Mouse (Mus musculus): ENCODE results near the gene Helz. TPM values are rescaled to one million over a fixed set of nuclear protein-coding genes. Genes with fewer than 3 reads are reported as not detected.

Gene Helz
- polyA plus RNA-seq, 1 experiment: 75.2 TPM

GRCm38 (mm10) chr11:107613906-107614305, 66.2 kb downstream of the Helz start:
- TF ChIP-seq POLR2A (IDR thresholded peaks at IDR 0.05; ENCODE audit: insufficient read depth, low read length): no peak
- Histone ChIP-seq H3K9me3 (replicated peaks; ENCODE audit: control insufficient read depth, insufficient read depth, low read length, poor library complexity, severe bottlenecking) (no peaks in the 10 kb centered on the region), H3K4me1 (ENCODE audit: control insufficient read depth, insufficient read depth, low read length) (no peaks in the 10 kb centered on the region), H3K4me3 (ENCODE audit: low read depth, low read length) (no peak overlapping the region), H3K9ac (ENCODE audit: low read depth, poor library complexity, severe bottlenecking) (no peak overlapping the region), H3K27me3 (ENCODE audit: control insufficient read depth, insufficient read depth, low read length, poor library complexity, severe bottlenecking) (no peaks in the 10 kb centered on the region), H3K36me3 (ENCODE audit: control insufficient read depth, insufficient read depth, low read length, poor library complexity, severe bottlenecking) (peaks cover 24% of the 10 kb centered on the region), H3K27ac (ENCODE audit: insufficient read depth, low read length) (no peak overlapping the region)

- Histone ChIP-seq H3K9ac (ENCODE audit: low read depth, poor library complexity, severe bottlenecking) (no peak overlapping the region), H3K4me3 (ENCODE audit: low read depth, low read length) (no peak overlapping the region), H3K36me3 (ENCODE audit: control insufficient read depth, insufficient read depth, low read length, poor library complexity, severe bottlenecking) (peaks cover 42% of the 10 kb centered on the region), H3K4me1 (ENCODE audit: control insufficient read depth, insufficient read depth, low read length) (no peaks in the 10 kb centered on the region), H3K27ac (ENCODE audit: insufficient read depth, low read length) (no peak overlapping the region), H3K9me3 (replicated peaks; ENCODE audit: control insufficient read depth, insufficient read depth, low read length, poor library complexity, severe bottlenecking) (no peaks in the 10 kb centered on the region), H3K27me3 (ENCODE audit: control insufficient read depth, insufficient read depth, low read length, poor library complexity, severe bottlenecking) (no peaks in the 10 kb centered on the region)
- TF ChIP-seq POLR2A (IDR thresholded peaks at IDR 0.05; ENCODE audit: insufficient read depth, low read length) (no peak), CTCF (IDR thresholded peaks at IDR 0.05; ENCODE audit: low read depth, low read length) (no peak), EP300 (IDR thresholded peaks at IDR 0.05; ENCODE audit: insufficient read depth, low read depth, low read length) (no peak)
Observed at GRCm38 (mm10) chr11:107615696-107616095, 68.0 kb downstream of the Helz start.

GRCm38 (mm10) chr11:107617976-107618375, 70.2 kb downstream of the Helz start:
- H3K27ac ChIP-seq (ENCODE audit: insufficient read depth, low read length): peak overlapping the region; percentile 84
- peaks cover 41% of the 10 kb centered on the region for H3K36me3 ChIP-seq (ENCODE audit: control insufficient read depth, insufficient read depth, low read length, poor library complexity, severe bottlenecking)
- H3K4me3 ChIP-seq (ENCODE audit: low read depth, low read length): no peak overlapping the region
- peak overlapping the region; percentile 50; the same call in 1 of the 2 replicates for H3K9ac ChIP-seq (ENCODE audit: low read depth, poor library complexity, severe bottlenecking)
- no peaks in the 10 kb centered on the region for H3K4me1 ChIP-seq (ENCODE audit: control insufficient read depth, insufficient read depth, low read length)
- TF ChIP-seq EP300 (IDR thresholded peaks at IDR 0.05; ENCODE audit: insufficient read depth, low read depth, low read length): no peak
- TF ChIP-seq POLR2A (IDR thresholded peaks at IDR 0.05; ENCODE audit: insufficient read depth, low read length): no peak
- no peak for TF ChIP-seq CTCF (IDR thresholded peaks at IDR 0.05; ENCODE audit: low read depth, low read length)
- no peaks in the 10 kb centered on the region for H3K9me3 ChIP-seq (replicated peaks; ENCODE audit: control insufficient read depth, insufficient read depth, low read length, poor library complexity, severe bottlenecking)
- no peaks in the 10 kb centered on the region for H3K27me3 ChIP-seq (ENCODE audit: control insufficient read depth, insufficient read depth, low read length, poor library complexity, severe bottlenecking)

- Histone ChIP-seq H3K27ac (ENCODE audit: insufficient read depth, low read length) (no peak overlapping the region), H3K4me1 (ENCODE audit: control insufficient read depth, insufficient read depth, low read length) (no peaks in the 10 kb centered on the region), H3K36me3 (ENCODE audit: control insufficient read depth, insufficient read depth, low read length, poor library complexity, severe bottlenecking) (peaks cover 33% of the 10 kb centered on the region), H3K9ac (ENCODE audit: low read depth, poor library complexity, severe bottlenecking) (no peak overlapping the region), H3K9me3 (replicated peaks; ENCODE audit: control insufficient read depth, insufficient read depth, low read length, poor library complexity, severe bottlenecking) (no peaks in the 10 kb centered on the region), H3K4me3 (ENCODE audit: low read depth, low read length) (no peak overlapping the region), H3K27me3 (ENCODE audit: control insufficient read depth, insufficient read depth, low read length, poor library complexity, severe bottlenecking) (no peaks in the 10 kb centered on the region)
- TF ChIP-seq CTCF (IDR thresholded peaks at IDR 0.05; ENCODE audit: low read depth, low read length) (no peak), EP300 (IDR thresholded peaks at IDR 0.05; ENCODE audit: insufficient read depth, low read depth, low read length) (no peak)
Observed at GRCm38 (mm10) chr11:107624661-107625060, 76.9 kb downstream of the Helz start.

- H3K4me1 ChIP-seq (ENCODE audit: control insufficient read depth, insufficient read depth, low read length): no peaks in the 10 kb centered on the region
- H3K36me3 ChIP-seq (ENCODE audit: control insufficient read depth, insufficient read depth, low read length, poor library complexity, severe bottlenecking): peaks cover 22% of the 10 kb centered on the region
- no peak overlapping the region for H3K27ac ChIP-seq (ENCODE audit: insufficient read depth, low read length)
- no peaks in the 10 kb centered on the region for H3K9me3 ChIP-seq (replicated peaks; ENCODE audit: control insufficient read depth, insufficient read depth, low read length, poor library complexity, severe bottlenecking)
- H3K9ac ChIP-seq (ENCODE audit: low read depth, poor library complexity, severe bottlenecking): no peak overlapping the region
- TF ChIP-seq EP300 (IDR thresholded peaks at IDR 0.05; ENCODE audit: insufficient read depth, low read depth, low read length) (no peak), POLR2A (IDR thresholded peaks at IDR 0.05; ENCODE audit: insufficient read depth, low read length) (no peak), CTCF (IDR thresholded peaks at IDR 0.05; ENCODE audit: low read depth, low read length) (no peak)
- H3K27me3 ChIP-seq (ENCODE audit: control insufficient read depth, insufficient read depth, low read length, poor library complexity, severe bottlenecking): no peaks in the 10 kb centered on the region
- H3K4me3 ChIP-seq (ENCODE audit: low read depth, low read length): no peak overlapping the region
Observed at GRCm38 (mm10) chr11:107625746-107626145, 78.0 kb downstream of the Helz start.

GRCm38 (mm10) chr11:107629504-107629903, 81.8 kb downstream of the Helz start:
- H3K9me3 ChIP-seq (replicated peaks; ENCODE audit: control insufficient read depth, insufficient read depth, low read length, poor library complexity, severe bottlenecking): no peaks in the 10 kb centered on the region
- no peak overlapping the region for H3K4me3 ChIP-seq (ENCODE audit: low read depth, low read length)
- no peak overlapping the region for H3K9ac ChIP-seq (ENCODE audit: low read depth, poor library complexity, severe bottlenecking)
- no peak for TF ChIP-seq POLR2A (IDR thresholded peaks at IDR 0.05; ENCODE audit: insufficient read depth, low read length)
- TF ChIP-seq CTCF (IDR thresholded peaks at IDR 0.05; ENCODE audit: low read depth, low read length): peak; percentile 73
- TF ChIP-seq EP300 (IDR thresholded peaks at IDR 0.05; ENCODE audit: insufficient read depth, low read depth, low read length): no peak
- no peak overlapping the region for H3K27ac ChIP-seq (ENCODE audit: insufficient read depth, low read length)
- H3K36me3 ChIP-seq (ENCODE audit: control insufficient read depth, insufficient read depth, low read length, poor library complexity, severe bottlenecking): peaks cover 10% of the 10 kb centered on the region
- no peaks in the 10 kb centered on the region for H3K4me1 ChIP-seq (ENCODE audit: control insufficient read depth, insufficient read depth, low read length)
- H3K27me3 ChIP-seq (ENCODE audit: control insufficient read depth, insufficient read depth, low read length, poor library complexity, severe bottlenecking): no peaks in the 10 kb centered on the region

Data from ES-Bruce4 (cell line).